Mouse (Mus musculus) intestine, embryonic 14.5 days (tissue): Measurements from ENCODE around the gene Prrg2. TPM values are rescaled to one million over a fixed set of nuclear protein-coding genes. Genes with fewer than 3 reads are reported as not detected.
A peak's percentile ranks its signal among the peaks of the same experiment; 100 is the strongest.
"Not testable (repeated sequence)": the region's sequence is repeated elsewhere in the genome, so short reads cannot be mapped to it uniquely, and the experiment has no call there.

Experiments
- ATAC-seq: fragments of 200-750 bp; cut with Nextera tagmentation; replicated peaks from 2 replicates; pipeline ENCODE4 v1.8.0; 2017; ENCODE audit warnings: low read depth, moderate number of reproducible peaks, moderate TSS enrichment, moderate library complexity; ENCODE audit not compliant: low FRiP score, low TSS enrichment
- DNase-seq: peaks from one replicate; pipeline ENCODE4 v3.0.0-alpha.2; 2018; ENCODE audit warnings: low spot score
- H3K27ac ChIP-seq: fragments of 300-500 bp; sonication (generic); 2 replicates; pipeline ENCODE4 v1.5.1; 2014; ENCODE audit warnings: low read depth, mild to moderate bottlenecking, control low read depth
- H3K27me3 ChIP-seq: fragments of 300-500 bp; sonication (generic); replicated peaks from 2 replicates; pipeline ENCODE4 v1.6.1; 2014; ENCODE audit warnings: low read length, control low read depth; ENCODE audit not compliant: control insufficient read depth, insufficient read depth
- H3K36me3 ChIP-seq: fragments of 300-500 bp; sonication (generic); 2 replicates; pipeline ENCODE4 v1.6.1; 2014; ENCODE audit warnings: low read length, control low read depth; ENCODE audit not compliant: control insufficient read depth, insufficient read depth
- H3K4me1 ChIP-seq: fragments of 300-500 bp; sonication (generic); replicated peaks from 2 replicates; pipeline ENCODE4 v1.6.1; 2014; ENCODE audit warnings: low read length, control low read depth, mixed read lengths; ENCODE audit not compliant: control insufficient read depth, insufficient read depth
- H3K4me2 ChIP-seq: fragments of 300-500 bp; sonication (generic); 2 replicates; pipeline ENCODE4 v1.6.1; 2014; ENCODE audit warnings: low read length
- H3K4me3 ChIP-seq: fragments of 300-500 bp; sonication (generic); 2 replicates; pipeline ENCODE4 v1.5.1; 2014; ENCODE audit warnings: low read depth, low read length, control low read depth, mixed read lengths
- H3K9ac ChIP-seq: fragments of 300-500 bp; sonication (generic); 2 replicates; pipeline ENCODE4 v1.6.1; 2014; ENCODE audit warnings: mild to moderate bottlenecking, low read length
- H3K9me3 ChIP-seq: fragments of 300-500 bp; sonication (generic); 2 replicates; pipeline ENCODE4 v1.6.1; 2016; ENCODE audit warnings: low read length, control low read depth; ENCODE audit not compliant: control insufficient read depth
- WGBS: fragments of 180-500 bp; shearing (Covaris S2); extraction: QIAGEN DNeasy Blood & Tissue Kit; methylation state at CpG from one replicate; pipeline ENCODE4 v1.1.7; 2014; 5-methylcytosine and 5-hydroxymethylcytosine counted together
- polyA plus RNA-seq: library from polyadenylated mRNA; unstranded; fragments of >200 nt; fragmentation: Nextera tagmentation; extraction: Ambion mirVana; gene quantifications from 2 replicates; pipeline ENCODE4 v1.2.1, GENCODE M21; 2014

Gene Prrg2
- polyA plus RNA-seq, 1 experiment from 2014 or later: 24.0 TPM

DNA sequence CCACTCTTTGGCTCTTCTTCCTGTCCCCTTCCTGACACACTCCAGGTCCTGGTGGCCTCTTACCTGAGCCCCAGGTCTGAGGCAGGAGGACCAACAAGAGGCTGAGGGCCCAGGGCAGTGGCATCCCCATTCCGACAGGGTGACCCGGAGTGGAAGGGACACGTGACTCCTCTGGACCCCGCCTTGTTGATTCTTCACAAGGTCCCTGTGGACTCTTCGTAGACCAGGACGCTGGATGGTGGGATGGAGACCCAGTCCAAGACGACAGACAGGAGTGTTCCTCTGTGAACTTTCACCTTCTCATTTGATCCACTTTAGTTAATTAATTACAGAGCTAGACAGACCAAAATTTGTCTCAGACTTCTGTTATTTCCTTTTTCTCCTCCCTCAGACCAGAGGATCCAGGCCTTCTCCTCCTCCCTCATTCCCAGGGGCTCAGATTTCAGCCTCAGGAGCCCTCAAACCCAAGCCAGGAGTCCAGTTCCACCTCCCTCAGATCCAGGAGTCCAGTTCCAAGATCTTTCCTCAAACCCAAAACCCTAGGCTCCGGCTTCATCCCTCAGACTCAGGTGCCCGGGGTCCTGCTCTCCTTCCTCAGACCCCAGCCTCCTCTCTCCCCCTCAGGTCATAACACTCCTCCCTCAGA, 40.6 kb upstream of the Prrg2 start:
- Histone ChIP-seq H3K4me1 (peaks cover 17% of the 10 kb centered on the region), H3K27ac (peak overlapping the region; percentile 92), H3K27me3 (no peaks in the 10 kb centered on the region), H3K4me2 (peak overlapping the region; percentile 61), H3K9me3 (no peaks in the 10 kb centered on the region), H3K9ac (peak overlapping the region; percentile 59), H3K36me3 (no peaks in the 10 kb centered on the region), H3K4me3 (peak overlapping the region; percentile 40)
- WGBS: 51% methylated on average over 9 of the region's 9 CpGs
- no peak for DNase-seq
- no peak; the same call in 1 of the 2 replicates for ATAC-seq

GRCm38 (mm10) chr7:45102441-45102840, 40.0 kb upstream of the Prrg2 start:
- 79% methylated on average over 11 of the region's 11 CpGs for WGBS
- Histone ChIP-seq H3K4me3 (peak overlapping the region; percentile 40; the same call in 1 of the 2 replicates), H3K4me1 (peaks cover 17% of the 10 kb centered on the region), H3K27ac (peak overlapping the region; percentile 92; the same call in 1 of the 2 replicates), H3K9me3 (no peaks in the 10 kb centered on the region), H3K4me2 (peak overlapping the region; percentile 61), H3K36me3 (0 out of 2 replicates have a peak, but pooled peaks cover under 1% of the 10 kb centered on the region), H3K9ac (peak overlapping the region; percentile 59; the same call in 1 of the 2 replicates), H3K27me3 (no peaks in the 10 kb centered on the region)
- ATAC-seq (no peak), DNase-seq (no peak)

GRCm38 (mm10) chr7:45100046-45100445, 37.6 kb upstream of the Prrg2 start:
- ATAC-seq: no peak

GRCm38 (mm10) chr7:45098541-45099240, 36.2 kb upstream of the Prrg2 start:
- no peak overlapping the region for H3K9ac ChIP-seq
- H3K27me3 ChIP-seq: no peaks in the 10 kb centered on the region
- no peak overlapping the region for H3K27ac ChIP-seq
- 0 out of 2 replicates have a peak, but pooled peaks cover 3% of the 10 kb centered on the region for H3K36me3 ChIP-seq
- peaks cover 19% of the 10 kb centered on the region for H3K4me1 ChIP-seq
- ATAC-seq: no peak
- no peak overlapping the region for H3K4me2 ChIP-seq
- no peaks in the 10 kb centered on the region for H3K9me3 ChIP-seq
- H3K4me3 ChIP-seq: no peak overlapping the region
- 90% methylated on average over 8 of the region's 8 CpGs for WGBS
- DNase-seq: no peak

More at GRCm38 (mm10) chr7:45100046-45100445, 37.6 kb upstream of the Prrg2 start:
- H3K9me3 ChIP-seq: no peaks in the 10 kb centered on the region
- H3K27me3 ChIP-seq: no peaks in the 10 kb centered on the region
- H3K4me3 ChIP-seq: no peak overlapping the region
- no peak overlapping the region for H3K9ac ChIP-seq
- H3K4me2 ChIP-seq: no peak overlapping the region
- 0 out of 2 replicates have a peak, but pooled peaks cover 3% of the 10 kb centered on the region for H3K36me3 ChIP-seq
- DNase-seq: no peak
- 88% methylated on average over 6 of the region's 6 CpGs for WGBS
- H3K4me1 ChIP-seq: peaks cover 17% of the 10 kb centered on the region
- no peak overlapping the region for H3K27ac ChIP-seq

GRCm38 (mm10) chr7:45097479-45097878, 35.0 kb upstream of the Prrg2 start:
- H3K27me3 ChIP-seq: no peaks in the 10 kb centered on the region
- ATAC-seq (no peak), DNase-seq (no peak)
- H3K9me3 ChIP-seq: no peaks in the 10 kb centered on the region
- 72% methylated on average over 6 of the region's 6 CpGs for WGBS
- H3K4me1 ChIP-seq: peaks cover 19% of the 10 kb centered on the region
- no peak overlapping the region for H3K27ac ChIP-seq
- no peak overlapping the region for H3K9ac ChIP-seq
- no peak overlapping the region for H3K4me2 ChIP-seq
- H3K36me3 ChIP-seq: 0 out of 2 replicates have a peak, but pooled peaks cover 3% of the 10 kb centered on the region
- H3K4me3 ChIP-seq: no peak overlapping the region

- not testable (repeated sequence) for H3K9ac ChIP-seq, DNase-seq, H3K36me3 ChIP-seq, H3K27me3 ChIP-seq, H3K27ac ChIP-seq, H3K9me3 ChIP-seq, H3K4me2 ChIP-seq, H3K4me3 ChIP-seq, ATAC-seq
- WGBS: 94% methylated on average over 14 of the region's 14 CpGs
- peaks cover 16% of the 10 kb centered on the region for H3K4me1 ChIP-seq
Measured at GRCm38 (mm10) chr7:45095965-45096364, 33.5 kb upstream of the Prrg2 start.

DNA sequence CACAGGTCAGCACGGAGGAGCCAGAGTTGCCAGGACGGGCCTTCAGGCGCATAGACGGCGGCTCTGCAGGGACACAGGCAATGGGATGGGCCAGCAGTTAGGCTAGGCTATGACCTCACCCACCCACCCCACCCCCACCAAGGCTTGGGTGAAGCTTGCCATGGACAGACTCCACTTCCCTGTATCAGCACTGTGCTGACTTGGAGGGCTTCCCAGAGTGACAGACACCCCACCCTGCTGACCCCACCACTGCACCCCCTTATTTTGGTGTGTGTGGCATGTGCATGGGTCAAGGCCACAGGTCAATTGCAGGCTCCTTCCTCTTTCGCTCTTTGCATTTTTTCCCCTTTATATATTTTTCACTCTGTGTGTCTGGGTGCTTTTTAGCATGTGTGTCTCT, 32.9 kb upstream of the Prrg2 start:
- Histone ChIP-seq H3K4me2 (no peak overlapping the region), H3K9ac (no peak overlapping the region), H3K27me3 (no peaks in the 10 kb centered on the region), H3K4me3 (no peak overlapping the region), H3K9me3 (no peaks in the 10 kb centered on the region), H3K4me1 (peaks cover 20% of the 10 kb centered on the region), H3K27ac (no peak overlapping the region), H3K36me3 (0 out of 2 replicates have a peak, but pooled peaks cover 3% of the 10 kb centered on the region)
- ATAC-seq (no peak), DNase-seq (no peak)
- 69% methylated on average over 6 of the region's 6 CpGs for WGBS

DNA sequence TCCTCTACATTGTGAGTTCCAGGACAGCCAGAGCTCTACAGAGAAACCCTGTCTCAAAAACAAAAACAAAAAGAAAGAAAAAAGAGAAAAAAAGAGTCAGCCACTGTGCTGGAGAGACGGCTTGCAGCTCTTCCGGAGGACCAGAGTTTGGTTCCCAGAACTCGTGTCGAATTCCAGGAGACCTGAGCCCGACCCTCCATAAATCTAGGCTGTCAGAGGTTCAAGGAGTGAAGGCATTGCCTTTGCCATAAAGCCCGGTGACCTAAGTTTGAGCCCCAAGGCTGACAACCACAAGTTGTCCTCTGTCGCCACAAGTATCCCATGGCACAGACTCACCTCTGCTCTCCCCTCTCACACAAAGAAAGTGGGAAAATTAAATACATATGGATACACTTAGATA, 31.6 kb upstream of the Prrg2 start:
- H3K36me3 ChIP-seq: 0 out of 2 replicates have a peak, but pooled peaks cover 6% of the 10 kb centered on the region
- DNase-seq (no peak), ATAC-seq (no peak)
- no peak overlapping the region for H3K4me3 ChIP-seq
- WGBS: 23% methylated on average over 7 of the region's 7 CpGs
- H3K9ac ChIP-seq: no peak overlapping the region
- H3K27ac ChIP-seq: no peak overlapping the region
- no peak overlapping the region for H3K4me2 ChIP-seq
- no peaks in the 10 kb centered on the region for H3K9me3 ChIP-seq
- H3K27me3 ChIP-seq: no peaks in the 10 kb centered on the region
- H3K4me1 ChIP-seq: peaks cover 22% of the 10 kb centered on the region
